Mouse (Mus musculus) brown adipose tissue, adult 24 weeks (tissue): ENCODE data around the gene Rasl12. TPM values are rescaled to one million over a fixed set of nuclear protein-coding genes. Genes with fewer than 3 reads are reported as not detected.

Experiments
- H3K27ac ChIP-seq: fragments of 200-500 bp; replicated peaks from 2 replicates; pipeline ENCODE4 v1.5.1; 2012; ENCODE audit warnings: low read depth, mild to moderate bottlenecking, low read length
- H3K4me1 ChIP-seq: fragments of 200-500 bp; 2 replicates; pipeline ENCODE4 v1.6.1; 2012; ENCODE audit warnings: low read length, mixed read lengths; ENCODE audit not compliant: control insufficient read depth, insufficient read depth, insufficient read length
- H3K4me3 ChIP-seq: fragments of 200-500 bp; 2 replicates; pipeline ENCODE4 v1.5.1; 2012; ENCODE audit warnings: low read depth, mild to moderate bottlenecking, low read length, moderate library complexity; ENCODE audit not compliant: insufficient read depth
- polyA plus RNA-seq: library from polyadenylated mRNA; stranded (reverse); fragments of >200 nt; gene quantifications from 2 replicates; pipeline ENCODE4 v1.2.4, GENCODE M21; 2012; ENCODE audit not compliant: missing spikeins, insufficient read depth, insufficient read length

Rasl12 gene
- polyA plus RNA-seq, result 138 and 139 TPM in 2 replicates

DNA sequence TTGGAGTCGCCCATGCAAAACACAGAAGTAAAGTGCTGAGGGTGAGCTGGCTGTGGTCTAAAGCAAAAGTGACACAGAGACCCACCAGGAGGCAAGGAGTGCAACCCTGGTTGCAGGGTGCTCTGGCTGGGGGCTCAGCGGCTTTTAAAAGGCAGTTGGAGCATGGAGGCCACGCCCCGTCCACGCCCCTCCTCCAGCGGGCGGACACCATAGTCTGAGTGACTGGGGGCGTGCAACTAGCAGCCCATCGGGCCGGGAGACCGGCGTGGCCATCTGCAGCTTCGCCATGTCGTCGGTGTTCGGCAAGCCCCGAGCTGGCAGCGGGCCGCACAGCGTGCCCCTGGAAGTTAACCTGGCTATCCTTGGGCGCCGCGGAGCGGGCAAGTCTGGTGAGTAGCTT is at the start of gene Rasl12:
Rasl12 (plus strand) TSS at position 228 of the 400 bp plus-strand sequence.
- peaks cover 12% of the 10 kb centered on the region for H3K4me1 ChIP-seq
- H3K4me3 ChIP-seq, result peak within 1 kb of the TSS; percentile 76
- H3K27ac ChIP-seq, result peak within 1 kb of the TSS; percentile 93

DNA sequence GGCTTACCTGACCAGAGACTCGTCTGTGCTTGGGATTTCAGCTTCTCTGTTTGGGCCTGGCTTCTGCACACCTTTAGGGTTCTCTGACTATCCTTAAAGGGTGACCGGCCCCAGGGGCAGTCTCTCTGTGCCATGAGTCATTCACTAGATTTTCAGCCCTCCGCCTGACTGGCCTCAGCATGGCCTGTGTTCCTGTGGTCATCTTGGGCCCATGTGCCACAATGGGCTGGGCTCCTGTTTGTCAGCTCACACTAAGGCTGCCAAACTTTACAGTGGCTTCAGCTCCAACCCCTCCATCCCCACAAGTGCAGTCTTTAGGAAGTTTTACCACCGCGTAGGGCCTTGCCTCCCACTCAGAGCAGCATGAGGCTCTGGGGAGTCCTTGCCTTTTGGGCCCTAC is 45.1 kb upstream of the Rasl12 start:
- no peak overlapping the region for H3K27ac ChIP-seq

DNA sequence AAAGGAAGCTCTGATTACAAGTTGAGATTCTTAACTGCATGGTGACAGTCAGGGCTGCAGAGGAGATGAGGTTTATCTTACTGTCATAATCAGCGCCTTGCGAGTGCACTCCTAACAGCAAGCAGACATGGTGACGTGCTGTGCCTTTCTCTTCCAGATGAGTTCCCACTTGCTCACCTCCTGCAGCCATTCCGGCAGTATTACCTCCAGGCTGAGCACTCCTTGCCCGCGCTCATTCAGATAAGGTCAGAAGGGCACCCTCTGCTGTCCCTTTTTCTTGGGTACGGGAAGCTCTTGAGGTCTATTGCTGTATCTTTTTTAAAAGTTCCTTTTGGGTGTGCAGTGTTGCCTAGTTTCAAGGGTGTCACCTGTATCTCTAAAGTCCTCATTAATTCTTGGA is 41.7 kb upstream of the Rasl12 start:
- Histone ChIP-seq H3K27ac (no peak overlapping the region), H3K4me3 (no peak overlapping the region), H3K4me1 (0 out of 2 replicates have a peak, but pooled peaks cover 2% of the 10 kb centered on the region)

More for the DNA sequence above, 45.1 kb upstream of the Rasl12 start:
- Histone ChIP-seq H3K4me1 (peaks cover 3% of the 10 kb centered on the region), H3K4me3 (no peak overlapping the region)

DNA sequence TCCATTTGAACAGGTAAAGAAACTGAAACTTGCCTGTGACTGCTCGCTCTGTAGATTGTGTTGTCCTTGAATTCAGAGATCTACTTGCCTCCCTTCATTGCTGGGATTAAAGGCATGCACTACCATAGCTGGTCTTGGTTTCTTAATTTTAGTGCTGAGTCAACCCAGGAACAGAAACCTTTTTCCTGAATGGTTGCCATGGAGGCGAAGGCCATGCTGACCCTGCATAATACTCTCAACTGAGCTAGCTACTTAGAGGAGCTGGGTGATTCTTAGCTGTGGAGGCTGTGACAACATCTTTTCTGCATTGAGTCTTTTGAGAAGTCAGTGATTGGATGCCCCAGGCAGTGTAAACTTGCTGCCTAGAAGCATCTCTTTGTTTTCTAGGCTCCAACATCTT is 41.3 kb upstream of the Rasl12 start:
- Histone ChIP-seq H3K4me3 (no peak overlapping the region), H3K27ac (no peak overlapping the region), H3K4me1 (0 out of 2 replicates have a peak, but pooled peaks cover 2% of the 10 kb centered on the region)

- H3K4me3 ChIP-seq, result no peak overlapping the region
- H3K4me1 ChIP-seq, result 0 out of 2 replicates have a peak, but pooled peaks cover 2% of the 10 kb centered on the region
- 0 out of 2 replicates have a peak overlapping the region, but pooled peaks have one; percentile 35 for H3K27ac ChIP-seq
Measured at GRCm38 (mm10) chr9:65358956-65359480, 39.3 kb upstream of the Rasl12 start.

- Histone ChIP-seq H3K4me1 (0 out of 2 replicates have a peak, but pooled peaks cover 2% of the 10 kb centered on the region), H3K4me3 (no peak within 1 kb of the TSS), H3K27ac (no peak within 1 kb of the TSS)
Measured at GRCm38 (mm10) chr9:65360641-65361448, 37.5 kb upstream of the Rasl12 start, which contains the start of gene Ubap1l. Gene Ubap1l, plus strand, starts transcription at chr9:65361041.

GRCm38 (mm10) chr9:65363684-65364083 is 34.6 kb upstream of the Rasl12 start:
- 0 out of 2 replicates have a peak, but pooled peaks cover 2% of the 10 kb centered on the region for H3K4me1 ChIP-seq
- no peak overlapping the region for H3K4me3 ChIP-seq
- H3K27ac ChIP-seq, result no peak overlapping the region

- H3K27ac ChIP-seq, result no peak overlapping the region
- H3K4me1 ChIP-seq, result no peaks in the 10 kb centered on the region
- H3K4me3 ChIP-seq, result no peak overlapping the region
Measured at GRCm38 (mm10) chr9:65365721-65366120, 32.6 kb upstream of the Rasl12 start.

- Histone ChIP-seq H3K4me1 (peaks cover 13% of the 10 kb centered on the region), H3K27ac (no peak overlapping the region)
Measured at GRCm38 (mm10) chr9:65371756-65372155, 26.6 kb upstream of the Rasl12 start.

GRCm38 (mm10) chr9:65372449-65372848 is 25.9 kb upstream of the Rasl12 start:
- Histone ChIP-seq H3K4me1 (peaks cover 18% of the 10 kb centered on the region), H3K4me3 (no peak overlapping the region), H3K27ac (no peak overlapping the region)

More at GRCm38 (mm10) chr9:65371756-65372155, 26.6 kb upstream of the Rasl12 start:
- H3K4me3 ChIP-seq, result no peak overlapping the region

DNA sequence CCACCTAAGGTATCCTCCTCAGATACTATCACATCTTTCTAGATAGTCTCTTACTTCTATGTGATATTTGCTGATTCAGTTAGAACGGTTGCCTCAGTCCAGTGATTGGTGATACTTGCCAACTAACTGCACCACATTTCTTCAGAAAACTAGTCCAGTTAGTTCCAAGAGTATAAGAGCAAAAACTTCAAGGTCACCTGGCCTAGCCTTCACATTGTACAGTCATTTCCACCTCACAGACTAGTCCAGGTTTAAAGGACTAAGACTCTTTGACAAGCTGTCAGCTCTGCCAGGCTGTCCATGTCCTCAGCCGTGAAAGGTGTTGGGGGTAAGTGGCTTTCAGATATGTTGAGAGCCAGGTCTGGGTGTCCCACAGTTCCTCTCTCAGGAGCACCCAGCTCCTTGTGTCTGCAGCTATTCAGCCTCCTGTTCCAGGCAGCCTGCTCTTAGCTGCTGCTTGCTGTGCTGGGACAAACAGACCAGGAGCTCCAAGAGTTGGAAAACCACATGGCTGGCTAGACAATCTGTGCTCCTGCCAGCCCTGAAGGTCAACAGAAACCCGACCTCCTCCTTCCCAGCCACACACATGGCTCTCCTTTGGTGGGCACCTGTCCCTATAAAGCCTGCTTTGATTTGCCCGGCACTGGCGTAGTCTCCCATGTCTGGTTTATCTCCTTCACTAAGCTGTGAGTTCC is 23.7 kb upstream of the Rasl12 start:
- Histone ChIP-seq H3K4me1 (peaks cover 20% of the 10 kb centered on the region), H3K4me3 (no peak overlapping the region), H3K27ac (peak overlapping the region; percentile 98)

DNA sequence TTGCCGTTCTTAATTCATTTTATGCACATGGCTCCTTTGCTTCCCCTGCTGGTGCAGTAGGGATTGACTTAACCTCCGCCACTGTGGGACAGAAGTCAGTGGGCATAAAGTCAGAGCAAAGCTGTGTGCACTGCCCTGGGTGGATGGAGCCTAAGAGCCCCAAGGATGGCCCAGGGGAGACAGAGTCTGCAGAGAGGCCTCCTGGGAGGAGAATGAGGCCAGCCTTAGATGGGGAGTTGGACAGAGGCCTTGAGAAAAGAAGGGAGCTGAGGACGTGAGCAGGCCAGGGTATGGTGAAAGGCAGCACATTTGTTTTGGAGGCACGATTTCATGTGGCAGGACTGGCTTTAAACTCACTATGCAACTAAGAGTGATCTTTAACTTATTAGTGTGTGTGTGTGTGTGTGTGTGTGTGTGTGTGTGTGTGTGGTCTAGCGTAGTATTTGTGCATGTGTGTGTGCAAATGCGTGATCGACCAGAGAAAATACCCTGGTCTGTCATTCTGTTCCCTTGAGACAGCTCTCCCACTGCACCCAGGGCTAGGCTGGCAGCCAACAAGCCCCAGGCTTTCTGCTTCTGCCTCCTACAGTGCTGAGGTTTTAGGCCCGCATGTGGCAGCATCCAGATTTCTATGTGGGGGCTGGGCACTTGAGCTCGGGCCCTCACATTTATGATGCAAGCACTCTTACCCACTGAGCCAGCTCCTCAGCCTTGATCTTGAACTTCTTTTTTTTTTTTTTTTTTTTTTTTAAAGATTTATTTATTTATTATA is 23.0 kb upstream of the Rasl12 start:
- Histone ChIP-seq H3K27ac (peak overlapping the region; percentile 98), H3K4me1 (peaks cover 20% of the 10 kb centered on the region), H3K4me3 (no peak overlapping the region)

GRCm38 (mm10) chr9:65381017-65381590 is 17.2 kb upstream of the Rasl12 start:
- H3K4me1 ChIP-seq, result peaks cover 32% of the 10 kb centered on the region
- no peak overlapping the region for H3K4me3 ChIP-seq
- H3K27ac ChIP-seq, result peak overlapping the region; percentile 32

DNA sequence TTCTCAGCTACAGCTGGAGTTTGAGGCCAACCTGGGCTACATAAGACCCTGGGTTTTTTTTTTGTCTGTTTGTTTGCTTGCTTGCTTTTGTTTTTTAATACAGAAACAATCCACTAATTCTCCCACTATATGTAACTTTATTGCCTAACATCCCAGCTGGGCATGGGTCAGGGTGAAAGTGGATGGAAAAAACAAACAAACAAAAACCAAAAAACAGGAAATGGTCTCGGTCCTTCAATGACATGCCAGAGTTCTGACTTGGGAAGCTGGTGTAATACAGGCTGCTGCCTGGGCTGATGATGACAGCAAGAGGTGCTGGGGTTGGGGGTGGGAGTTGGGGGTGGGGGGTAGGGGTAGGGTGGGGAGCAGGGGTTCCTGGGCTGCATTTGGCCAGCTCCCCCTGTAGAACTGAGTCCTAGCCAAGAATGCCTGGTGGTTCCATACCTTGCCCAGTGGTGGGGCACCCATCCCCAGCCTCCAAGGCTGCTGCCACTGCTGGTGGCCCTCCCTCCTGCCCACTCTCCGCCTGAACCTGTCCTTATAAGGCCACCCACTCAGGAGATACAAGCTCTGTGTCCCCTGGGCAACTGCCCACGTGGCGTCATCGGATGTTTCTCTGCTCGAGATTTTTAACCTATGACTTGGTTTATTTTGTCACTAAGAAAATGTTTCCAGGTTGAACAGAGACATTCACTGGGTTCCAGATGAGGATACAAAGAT is 16.1 kb upstream of the Rasl12 start:
- Histone ChIP-seq H3K27ac (peak overlapping the region; percentile 72), H3K4me3 (no peak overlapping the region), H3K4me1 (peaks cover 23% of the 10 kb centered on the region)
